Mouse (Mus musculus) limb, embryonic 15.5 days (tissue): Measurements from ENCODE around the gene Ccnl1. TPM values are rescaled to one million over a fixed set of nuclear protein-coding genes. Genes with fewer than 3 reads are reported as not detected.
A peak's percentile ranks its signal among the peaks of the same experiment; 100 is the strongest.

ENCODE experiments used
- ATAC-seq: fragments of 200-750 bp; cut with Nextera tagmentation; 2 replicates; pipeline ENCODE4 v1.8.0; 2017; ENCODE audit warnings: low read depth, moderate TSS enrichment; ENCODE audit not compliant: insufficient number of reproducible peaks, low FRiP score, low TSS enrichment
- H3K27ac ChIP-seq: fragments of 300-500 bp; sonication (generic); 2 replicates; pipeline ENCODE4 v1.5.1; 2015; ENCODE audit warnings: moderate library complexity, mild to moderate bottlenecking, inconsistent platforms
- H3K27me3 ChIP-seq: fragments of 300-500 bp; sonication (generic); 2 replicates; pipeline ENCODE4 v1.6.1; 2015; ENCODE audit warnings: inconsistent platforms
- H3K36me3 ChIP-seq: fragments of 300-500 bp; sonication (generic); 2 replicates; pipeline ENCODE4 v1.6.1; 2015; ENCODE audit warnings: inconsistent platforms
- H3K4me1 ChIP-seq: fragments of 300-500 bp; sonication (generic); 2 replicates; pipeline ENCODE4 v1.6.1; 2015; ENCODE audit warnings: inconsistent platforms
- H3K4me2 ChIP-seq: fragments of 300-500 bp; sonication (generic); 2 replicates; pipeline ENCODE4 v1.6.1; 2015; ENCODE audit warnings: mild to moderate bottlenecking, inconsistent platforms
- H3K4me3 ChIP-seq: fragments of 300-500 bp; sonication (generic); 2 replicates; pipeline ENCODE4 v1.5.1; 2015; ENCODE audit warnings: mild to moderate bottlenecking, inconsistent platforms
- H3K9ac ChIP-seq: fragments of 300-500 bp; sonication (generic); 2 replicates; pipeline ENCODE4 v1.6.1; 2015; ENCODE audit warnings: inconsistent platforms
- H3K9me3 ChIP-seq: fragments of 300-500 bp; sonication (generic); 2 replicates; pipeline ENCODE4 v1.6.1; 2016; ENCODE audit warnings: inconsistent platforms
- WGBS: fragments of 180-500 bp; shearing (Covaris S2); methylation state at CpG from one replicate; pipeline ENCODE4 v1.1.7; 2015; 5-methylcytosine and 5-hydroxymethylcytosine counted together
- polyA plus RNA-seq: library from polyadenylated mRNA; unstranded; fragments of >200 nt; fragmentation: Nextera tagmentation; extraction: Ambion mirVana; gene quantifications from 2 replicates; pipeline ENCODE4 v1.2.1, GENCODE M21; 2015

The Ccnl1 gene
- polyA plus RNA-seq, 1 experiment from 2014 or later, result 110 TPM

DNA sequence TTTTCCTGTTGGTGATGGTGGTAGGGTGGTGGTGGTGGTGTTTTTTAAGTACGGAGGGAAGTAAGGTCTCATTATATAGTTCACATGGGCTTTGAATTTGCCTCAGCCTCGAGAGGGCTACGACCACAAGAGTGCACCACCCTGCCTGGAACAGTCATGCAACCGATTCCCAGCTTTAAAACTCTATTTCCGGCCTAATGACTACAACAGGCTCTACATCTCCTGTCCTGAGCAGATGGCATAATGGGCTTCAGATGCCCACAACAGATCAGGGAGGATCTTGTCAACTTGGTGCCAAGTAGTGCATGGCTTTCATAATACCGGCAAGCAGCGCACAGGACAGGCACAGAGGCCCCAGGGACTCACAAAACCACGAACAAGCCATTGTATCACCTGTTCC is 27.4 kb downstream of the Ccnl1 start:
- ATAC-seq, result no peak
- 39% methylated on average over 8 of the region's 8 CpGs for WGBS
- H3K4me2 ChIP-seq, result peak overlapping the region; percentile 42; the same call in 1 of the 2 replicates

DNA sequence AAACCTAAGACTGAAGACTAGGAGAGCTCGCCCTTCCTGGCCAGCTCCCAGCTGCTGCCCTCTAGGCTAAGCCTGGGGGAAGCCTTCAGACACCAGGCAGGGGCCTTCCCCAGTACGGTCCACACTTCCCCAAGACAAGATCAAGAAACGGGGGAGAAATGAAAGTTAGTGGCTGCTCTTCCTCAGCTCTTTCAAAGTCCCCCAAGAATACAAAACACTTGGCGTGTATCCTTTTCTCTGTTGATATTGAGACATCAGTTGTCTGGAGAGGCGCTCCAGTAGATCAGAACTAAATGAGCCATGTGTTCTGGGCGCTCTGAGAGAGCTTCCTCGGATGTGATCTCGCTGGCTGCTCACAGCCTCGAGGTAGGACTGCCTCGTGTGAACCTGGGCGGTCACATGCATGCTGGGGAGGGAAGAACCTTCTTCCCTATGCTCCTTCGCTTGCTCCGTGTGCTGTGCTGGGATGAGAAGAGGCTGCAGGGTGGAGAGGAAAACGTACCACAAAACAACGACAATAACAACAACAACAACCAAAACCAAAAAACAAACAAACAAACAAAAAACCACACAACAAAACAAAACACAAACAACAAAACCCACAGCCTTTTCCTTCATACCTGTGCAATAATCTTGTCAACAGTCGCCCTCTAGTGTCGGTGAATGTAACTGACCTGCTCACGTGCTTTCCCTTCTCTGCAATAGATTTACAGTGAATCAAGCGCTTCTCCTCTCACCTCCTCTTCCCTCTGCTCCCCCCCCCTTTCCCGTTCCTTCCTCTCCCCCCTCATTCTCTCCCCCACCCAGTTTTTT is 28.0 kb downstream of the Ccnl1 start:
- no peak for ATAC-seq
- peak overlapping the region; percentile 42 for H3K4me2 ChIP-seq

More for the DNA sequence above, 27.4 kb downstream of the Ccnl1 start:
- no peaks in the 10 kb centered on the region for H3K9me3 ChIP-seq
- no peak overlapping the region for H3K9ac ChIP-seq
- H3K27me3 ChIP-seq, result no peaks in the 10 kb centered on the region
- H3K4me3 ChIP-seq, result no peak overlapping the region
- no peak overlapping the region for H3K27ac ChIP-seq
- peaks cover 34% of the 10 kb centered on the region for H3K4me1 ChIP-seq
- no peaks in the 10 kb centered on the region for H3K36me3 ChIP-seq

DNA sequence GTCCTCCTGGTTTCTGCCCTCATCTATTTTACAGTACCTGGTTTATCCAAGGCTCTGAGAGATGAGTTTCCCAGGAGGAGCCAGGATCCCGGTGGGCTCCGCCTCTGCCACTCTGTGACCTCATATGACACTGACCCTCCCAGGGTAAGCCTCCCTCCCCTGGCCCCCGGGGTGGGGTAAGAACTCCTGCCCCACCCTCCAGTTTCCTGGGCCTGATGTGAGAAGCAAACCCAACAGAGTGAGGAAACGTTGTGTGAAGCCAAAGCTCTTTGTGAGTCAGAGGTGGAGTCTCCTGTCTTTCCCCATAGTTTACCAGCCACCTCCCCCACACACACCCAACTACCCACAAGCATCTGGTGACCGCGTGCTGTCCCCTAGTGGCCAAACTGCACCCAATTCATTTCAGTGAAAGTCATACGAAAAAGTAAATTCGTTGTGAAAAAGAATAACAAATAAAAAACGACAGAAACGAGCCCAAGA is 28.7 kb downstream of the Ccnl1 start:
- H3K27me3 ChIP-seq, result no peaks in the 10 kb centered on the region
- peak overlapping the region; percentile 42 for H3K4me2 ChIP-seq
- H3K4me3 ChIP-seq, result peak overlapping the region; percentile 17
- H3K4me1 ChIP-seq, result peaks cover 34% of the 10 kb centered on the region
- no peak overlapping the region for H3K27ac ChIP-seq
- no peaks in the 10 kb centered on the region for H3K36me3 ChIP-seq
- no peaks in the 10 kb centered on the region for H3K9me3 ChIP-seq
- H3K9ac ChIP-seq, result no peak overlapping the region
- 6% methylated on average over 10 of the region's 10 CpGs for WGBS
- peak; percentile 71; the same call in 1 of the 2 replicates for ATAC-seq

More for the DNA sequence above, 28.0 kb downstream of the Ccnl1 start:
- Histone ChIP-seq H3K9ac (no peak overlapping the region), H3K27me3 (no peaks in the 10 kb centered on the region), H3K36me3 (no peaks in the 10 kb centered on the region), H3K9me3 (no peaks in the 10 kb centered on the region), H3K27ac (no peak overlapping the region), H3K4me1 (peaks cover 34% of the 10 kb centered on the region), H3K4me3 (peak overlapping the region; percentile 17)
- 26% methylated on average over 20 of the region's 20 CpGs for WGBS

DNA sequence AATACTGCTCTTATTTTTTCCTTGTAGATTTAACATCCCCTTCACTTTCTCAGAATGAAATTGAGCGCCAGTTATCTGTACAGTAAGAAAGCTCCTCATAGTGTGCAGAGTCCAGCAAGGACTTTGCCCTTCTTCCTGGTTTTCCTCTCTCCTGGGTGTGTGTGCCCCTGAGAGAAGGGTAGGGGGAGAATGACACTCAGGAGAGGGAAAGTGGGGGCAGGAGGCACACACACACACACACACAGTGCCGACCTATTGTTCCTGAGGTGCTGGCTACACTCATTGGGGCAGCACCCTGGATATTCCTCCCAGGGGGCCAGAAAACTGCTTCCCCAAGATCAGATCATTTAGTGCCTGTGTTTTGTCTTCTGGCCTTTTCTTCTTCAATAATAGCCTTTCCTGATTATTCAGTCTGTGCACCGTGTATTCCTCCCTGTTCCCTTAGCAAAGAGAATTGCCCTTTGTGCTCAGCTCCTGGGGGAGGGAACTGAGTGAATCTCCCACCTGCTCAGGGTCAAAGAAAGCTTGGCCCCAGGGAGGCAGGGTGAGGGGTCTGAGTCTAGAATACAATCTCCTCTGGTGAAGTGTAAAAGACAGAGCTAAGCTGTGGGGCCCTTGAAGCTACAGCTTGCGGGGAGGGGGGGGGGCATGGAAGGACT is 29.3 kb downstream of the Ccnl1 start:
- H3K9ac ChIP-seq, result no peak overlapping the region
- no peaks in the 10 kb centered on the region for H3K36me3 ChIP-seq
- H3K27ac ChIP-seq, result no peak overlapping the region
- H3K4me3 ChIP-seq, result no peak overlapping the region
- ATAC-seq, result no peak
- H3K27me3 ChIP-seq, result no peaks in the 10 kb centered on the region
- WGBS, result 53% methylated on average over 4 of the region's 4 CpGs
- H3K9me3 ChIP-seq, result no peaks in the 10 kb centered on the region
- H3K4me1 ChIP-seq, result peaks cover 34% of the 10 kb centered on the region
- no peak overlapping the region for H3K4me2 ChIP-seq

DNA sequence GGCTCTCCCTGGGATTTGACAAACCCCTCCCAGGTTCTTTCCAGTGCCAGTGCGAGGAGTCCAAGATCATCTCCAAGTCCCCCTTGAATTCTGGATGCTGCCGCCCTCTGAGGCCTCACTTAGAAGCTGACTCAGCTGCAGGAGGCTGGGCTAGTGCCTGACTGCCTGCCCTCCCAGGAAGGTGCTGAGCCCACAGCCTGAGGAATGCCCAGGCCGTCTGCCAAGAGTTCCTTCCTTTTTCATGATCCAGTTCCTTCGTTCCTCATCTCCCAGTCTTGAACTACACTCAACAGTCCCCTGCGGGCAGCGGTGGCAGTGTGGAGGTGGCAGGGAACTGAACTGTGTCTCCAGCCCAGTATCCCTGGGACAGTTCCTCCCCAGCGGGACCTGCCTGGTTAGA is 30.4 kb downstream of the Ccnl1 start:
- 46% methylated on average over 7 of the region's 7 CpGs for WGBS
- Histone ChIP-seq H3K9ac (no peak overlapping the region), H3K36me3 (no peaks in the 10 kb centered on the region), H3K4me1 (peaks cover 34% of the 10 kb centered on the region), H3K4me3 (no peak overlapping the region), H3K27ac (peak overlapping the region; percentile 67), H3K27me3 (no peaks in the 10 kb centered on the region), H3K9me3 (no peaks in the 10 kb centered on the region), H3K4me2 (no peak overlapping the region)
- peak; percentile 68; the same call in 1 of the 2 replicates for ATAC-seq

DNA sequence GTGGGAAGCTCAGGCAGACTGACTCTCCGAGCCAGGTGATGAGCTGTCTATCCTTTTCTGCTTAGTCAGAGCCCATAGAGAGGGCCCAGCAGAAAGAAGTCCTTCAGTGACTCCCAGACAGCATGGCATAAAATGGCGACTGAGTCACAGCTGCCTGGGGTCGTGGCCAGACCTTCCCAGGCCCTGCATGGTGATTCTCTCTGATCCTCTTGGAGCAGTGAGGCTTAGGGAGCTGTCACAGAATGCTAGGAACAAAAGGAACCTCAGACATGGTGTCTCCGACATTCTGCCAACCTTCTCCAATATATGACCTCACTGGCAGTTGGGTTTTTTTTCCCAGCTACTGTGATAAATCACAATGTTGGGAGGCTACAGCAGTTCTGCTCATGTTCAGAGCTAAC is 30.9 kb downstream of the Ccnl1 start:
- 73% methylated on average over 4 of the region's 4 CpGs for WGBS
- no peak for ATAC-seq
- Histone ChIP-seq H3K9me3 (no peaks in the 10 kb centered on the region), H3K4me3 (no peak overlapping the region), H3K4me2 (no peak overlapping the region), H3K27me3 (no peaks in the 10 kb centered on the region), H3K9ac (no peak overlapping the region), H3K36me3 (no peaks in the 10 kb centered on the region), H3K4me1 (peaks cover 37% of the 10 kb centered on the region), H3K27ac (peak overlapping the region; percentile 67)

DNA sequence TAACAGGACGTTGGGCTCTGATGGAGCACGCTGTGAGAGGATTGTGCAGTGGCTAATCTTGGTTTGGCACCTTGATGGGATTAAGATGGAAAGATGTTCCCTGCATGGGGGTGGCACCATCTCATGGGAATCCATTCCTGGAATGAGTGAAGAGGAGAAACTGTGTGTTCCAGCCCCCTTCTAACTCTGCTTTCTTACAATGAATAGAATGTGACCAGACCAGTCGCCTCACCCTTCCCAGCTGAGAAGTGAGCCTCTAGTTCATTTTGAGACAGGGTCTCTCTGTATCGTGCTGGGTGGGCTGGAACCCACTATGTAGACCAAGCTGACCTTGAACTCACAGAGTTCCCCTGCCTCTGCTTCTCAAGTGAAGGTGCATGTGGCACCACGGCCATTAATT is 31.6 kb downstream of the Ccnl1 start:
- no peaks in the 10 kb centered on the region for H3K36me3 ChIP-seq
- no peak overlapping the region for H3K4me3 ChIP-seq
- peaks cover 37% of the 10 kb centered on the region for H3K4me1 ChIP-seq
- H3K9me3 ChIP-seq, result no peaks in the 10 kb centered on the region
- H3K27me3 ChIP-seq, result no peaks in the 10 kb centered on the region
- no peak overlapping the region for H3K9ac ChIP-seq
- WGBS, result 87% methylated on average over 5 of the region's 5 CpGs
- no peak overlapping the region for H3K27ac ChIP-seq
- no peak for ATAC-seq
- H3K4me2 ChIP-seq, result no peak overlapping the region

DNA sequence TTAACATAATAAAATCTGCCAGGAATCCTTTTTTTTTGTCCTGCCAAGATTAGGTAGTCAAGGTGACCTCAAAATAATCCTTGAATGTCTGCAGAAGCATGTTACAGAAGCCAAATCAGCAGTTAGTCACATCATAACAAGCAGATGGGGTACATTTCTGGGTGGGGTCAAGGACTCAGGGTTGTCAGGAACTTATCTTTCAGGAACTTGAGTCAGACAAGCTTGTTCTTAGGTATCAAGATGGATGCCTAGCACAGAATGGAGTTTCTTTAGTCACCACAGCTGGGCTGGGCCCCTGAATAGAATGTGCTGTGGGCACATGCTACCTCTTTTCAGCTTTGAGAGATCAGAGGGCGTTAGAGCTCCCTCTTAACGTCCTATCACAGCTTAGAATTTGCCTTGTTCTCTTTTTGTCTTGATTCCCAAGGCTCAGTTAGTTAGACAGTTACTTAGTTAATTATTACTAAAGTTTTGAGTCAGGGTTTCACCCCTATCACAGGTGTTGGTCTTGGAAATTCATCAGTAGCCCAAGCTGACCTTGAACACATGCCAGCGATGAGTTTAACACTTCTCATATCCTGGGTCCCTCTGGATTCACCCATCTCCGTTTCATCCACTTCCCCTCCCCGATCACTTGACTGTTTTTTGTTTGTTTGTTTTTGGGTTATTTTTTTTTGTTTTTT is 32.9 kb downstream of the Ccnl1 start:
- H3K4me1 ChIP-seq, result peaks cover 32% of the 10 kb centered on the region
- H3K27me3 ChIP-seq, result no peaks in the 10 kb centered on the region
- H3K4me2 ChIP-seq, result no peak overlapping the region
- no peaks in the 10 kb centered on the region for H3K36me3 ChIP-seq
- no peaks in the 10 kb centered on the region for H3K9me3 ChIP-seq
- H3K27ac ChIP-seq, result no peak overlapping the region
- no peak for ATAC-seq
- no peak overlapping the region for H3K9ac ChIP-seq
- WGBS, result 77% methylated on average over 5 of the region's 5 CpGs
- H3K4me3 ChIP-seq, result no peak overlapping the region

DNA sequence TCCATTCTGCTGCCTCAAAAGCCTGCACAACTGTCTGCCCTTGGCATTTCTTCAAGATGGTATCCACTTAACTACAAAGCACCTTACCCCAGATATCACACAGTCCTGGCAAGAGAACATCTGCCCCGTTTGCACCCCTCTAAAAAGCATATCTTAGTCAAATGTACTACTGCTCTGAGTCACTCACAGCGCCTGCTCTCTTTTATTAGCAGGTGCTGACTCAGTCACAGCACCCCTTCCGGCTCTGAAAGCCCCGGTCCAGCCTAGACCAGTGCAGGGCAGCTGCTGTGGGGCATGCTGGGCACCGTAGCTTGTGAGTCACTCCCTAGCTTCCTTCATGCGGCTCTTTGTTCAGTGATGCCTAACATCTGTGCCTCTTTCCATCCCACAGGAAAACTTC is 35.6 kb downstream of the Ccnl1 start:
- no peak overlapping the region for H3K27ac ChIP-seq
- peaks cover 9% of the 10 kb centered on the region for H3K4me1 ChIP-seq
- H3K36me3 ChIP-seq, result no peaks in the 10 kb centered on the region
- no peak overlapping the region for H3K4me3 ChIP-seq
- ATAC-seq, result no peak
- no peak overlapping the region for H3K9ac ChIP-seq
- WGBS, result 64% methylated on average over 6 of the region's 6 CpGs
- no peaks in the 10 kb centered on the region for H3K9me3 ChIP-seq
- no peak overlapping the region for H3K4me2 ChIP-seq
- H3K27me3 ChIP-seq, result no peaks in the 10 kb centered on the region

DNA sequence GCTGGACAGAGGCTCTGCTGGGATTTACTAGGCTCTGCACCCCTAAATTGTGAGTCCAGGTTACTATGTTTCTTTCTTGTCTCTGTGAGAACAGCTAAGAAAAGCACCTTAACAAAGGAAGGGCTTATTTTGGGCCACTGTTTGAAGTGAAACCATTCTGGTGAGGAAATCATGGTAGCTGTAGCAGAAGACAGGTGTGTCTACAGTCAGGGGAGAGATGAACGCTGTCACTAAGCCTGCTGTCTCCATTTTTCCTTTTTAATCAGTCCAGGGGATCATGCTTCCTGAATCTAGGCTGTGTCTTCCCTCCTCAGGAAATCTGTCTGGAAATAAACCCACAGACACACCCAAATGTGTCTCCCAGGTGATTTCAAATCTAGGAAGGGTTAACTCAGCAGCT is 36.4 kb downstream of the Ccnl1 start:
- no peaks in the 10 kb centered on the region for H3K9me3 ChIP-seq
- no peak overlapping the region for H3K27ac ChIP-seq
- 0 out of 2 replicates have a peak, but pooled peaks cover 3% of the 10 kb centered on the region for H3K4me1 ChIP-seq
- H3K4me3 ChIP-seq, result no peak overlapping the region
- WGBS, result 82% methylated on average over 1 of the region's 1 CpGs
- H3K9ac ChIP-seq, result no peak overlapping the region
- ATAC-seq, result no peak
- no peaks in the 10 kb centered on the region for H3K36me3 ChIP-seq
- H3K27me3 ChIP-seq, result no peaks in the 10 kb centered on the region
- H3K4me2 ChIP-seq, result no peak overlapping the region

DNA sequence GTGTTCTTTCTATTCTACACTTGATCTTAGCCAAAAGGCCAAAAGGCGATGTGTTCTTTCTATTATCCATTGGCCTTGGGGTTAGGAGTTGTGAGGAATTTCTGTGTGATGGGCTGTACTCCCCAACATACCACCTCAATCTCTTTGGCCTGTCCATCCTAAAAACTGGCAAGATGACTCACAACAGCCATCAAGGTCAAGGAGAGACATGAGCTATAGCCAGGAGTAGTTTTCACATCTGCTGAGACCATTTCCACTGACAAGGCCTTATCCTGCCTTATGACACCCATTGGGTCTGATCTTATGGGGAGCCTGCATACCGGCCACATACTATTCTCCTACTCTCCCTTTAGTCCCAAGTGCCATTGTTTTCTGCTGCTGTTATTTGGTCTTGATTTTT is 39.0 kb downstream of the Ccnl1 start:
- Histone ChIP-seq H3K27me3 (no peaks in the 10 kb centered on the region), H3K9me3 (no peaks in the 10 kb centered on the region), H3K4me1 (0 out of 2 replicates have a peak, but pooled peaks cover 3% of the 10 kb centered on the region), H3K4me2 (no peak overlapping the region), H3K27ac (no peak overlapping the region), H3K4me3 (no peak overlapping the region), H3K9ac (no peak overlapping the region), H3K36me3 (no peaks in the 10 kb centered on the region)
- WGBS, result 92% methylated on average over 2 of the region's 2 CpGs
- ATAC-seq, result no peak

DNA sequence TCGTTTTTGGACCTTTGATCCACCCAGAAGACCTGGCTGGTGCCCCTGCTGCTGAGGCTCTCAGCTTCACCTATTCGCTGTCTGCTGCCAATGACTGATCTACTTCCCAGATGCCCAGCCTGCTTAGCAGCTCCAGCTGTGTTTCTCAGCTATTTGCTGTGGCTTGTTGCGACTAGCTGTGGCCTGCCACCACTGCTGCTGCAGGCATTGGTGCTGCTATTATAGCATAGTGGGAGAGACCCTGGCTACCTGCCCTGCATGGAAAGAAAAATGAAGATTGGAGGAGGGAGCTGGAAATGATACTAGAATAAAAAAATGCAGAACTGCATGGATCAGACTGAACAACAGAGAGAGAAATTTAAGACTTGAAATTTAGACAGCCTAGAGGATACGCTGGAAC is 45.1 kb downstream of the Ccnl1 start:
- H3K27ac ChIP-seq, result peak overlapping the region; percentile 43; the same call in 1 of the 2 replicates
- H3K4me2 ChIP-seq, result no peak overlapping the region
- H3K36me3 ChIP-seq, result no peaks in the 10 kb centered on the region
- 25% methylated on average over 4 of the region's 4 CpGs for WGBS
- H3K4me3 ChIP-seq, result no peak overlapping the region
- H3K9me3 ChIP-seq, result no peaks in the 10 kb centered on the region
- ATAC-seq, result no peak
- no peak overlapping the region for H3K9ac ChIP-seq
- H3K27me3 ChIP-seq, result no peaks in the 10 kb centered on the region
- no peaks in the 10 kb centered on the region for H3K4me1 ChIP-seq
